Mouse (Mus musculus): ENCODE data around the gene Hmg20a.
A peak's percentile ranks its signal among the peaks of the same experiment; 100 is the strongest.
"Not testable (repeated sequence)": the region's sequence is repeated elsewhere in the genome, so short reads cannot be mapped to it uniquely, and the experiment has no call there.

Gene Hmg20a

DNA sequence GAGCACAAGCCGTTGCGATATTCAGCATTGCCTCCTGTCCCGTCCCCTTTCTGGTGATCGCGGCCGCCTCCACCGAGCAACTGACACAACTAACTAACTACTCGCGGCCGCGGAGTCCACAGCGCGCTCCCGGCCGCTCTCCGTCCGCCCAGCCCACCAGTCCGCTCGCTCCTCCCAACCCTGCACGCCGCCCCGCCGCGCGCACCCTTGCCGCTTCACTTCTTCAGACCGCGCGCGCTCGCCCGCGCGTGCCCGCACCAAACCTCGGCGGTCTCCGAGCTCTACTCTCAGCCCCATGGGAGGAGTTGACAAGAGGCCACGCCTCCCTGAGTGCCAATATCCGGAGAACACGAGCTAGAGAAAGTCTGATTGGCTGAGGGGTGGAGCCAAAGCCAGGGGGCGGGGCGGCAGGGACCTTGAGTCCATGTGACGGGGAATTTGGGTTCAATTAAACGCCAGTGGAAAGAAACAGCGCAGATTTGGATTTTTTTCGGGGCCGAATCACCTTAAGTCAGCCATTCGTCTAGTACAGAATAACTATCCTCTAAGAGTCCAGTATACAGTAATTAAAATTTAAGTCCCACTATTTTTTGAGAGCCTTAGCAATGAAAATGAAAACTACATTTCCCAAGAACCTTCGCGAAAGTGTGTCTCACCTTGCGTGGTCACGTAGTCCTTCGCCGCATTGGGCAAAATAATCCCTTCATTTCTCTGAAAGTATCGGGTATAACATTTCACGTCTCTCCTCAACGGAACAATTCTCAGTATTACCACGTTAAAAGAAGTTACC lies at the start of gene Hmg20a, which contains the start of gene Peak1:
TSS of gene Hmg20a (plus strand) at position 662 of the 790 bp plus-strand sequence.
TSS of gene Peak1 (minus strand) at position 120 of the 790 bp plus-strand sequence.
- peak; percentile 100 for DNase-seq

DNA sequence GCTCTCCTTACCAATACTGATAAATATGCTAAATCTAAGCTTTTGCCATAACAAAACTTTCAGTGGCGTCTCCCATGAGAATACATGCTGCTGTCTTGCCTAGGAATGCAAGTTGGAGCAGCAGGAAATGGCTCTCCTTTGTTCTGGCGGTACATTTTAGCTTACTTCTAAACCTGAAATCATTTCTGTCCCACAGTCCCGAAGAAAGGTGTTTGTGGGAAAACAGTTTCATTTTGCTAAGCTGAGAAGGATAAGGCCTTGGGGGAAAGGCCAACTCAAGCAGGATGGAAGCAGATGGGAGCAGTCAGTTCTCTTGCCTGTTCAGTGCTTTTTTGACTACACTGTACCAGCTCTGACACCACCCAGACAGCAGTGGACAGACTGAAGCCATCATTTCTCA lies 49.6 kb upstream of the Hmg20a start:
- DNase-seq: no peak

DNA sequence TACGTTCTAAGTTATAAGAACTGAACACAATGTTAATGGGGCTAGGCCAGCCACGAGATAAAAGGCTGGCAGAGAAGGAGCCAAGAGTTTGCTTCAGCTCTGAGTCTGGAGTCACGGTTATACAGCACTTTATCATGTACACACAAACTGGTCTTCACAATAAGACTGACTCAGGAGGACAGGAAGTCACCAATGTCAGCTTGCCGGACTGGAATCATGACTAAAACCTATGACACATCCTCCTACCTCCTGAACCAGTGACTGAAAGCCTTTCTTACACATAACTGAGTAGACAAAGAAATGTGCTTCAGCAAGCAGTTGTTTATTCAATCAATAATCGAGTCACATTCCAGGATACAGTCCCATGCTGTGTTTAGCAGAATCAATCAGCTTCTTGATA lies 47.7 kb upstream of the Hmg20a start:
- no peak for DNase-seq

DNA sequence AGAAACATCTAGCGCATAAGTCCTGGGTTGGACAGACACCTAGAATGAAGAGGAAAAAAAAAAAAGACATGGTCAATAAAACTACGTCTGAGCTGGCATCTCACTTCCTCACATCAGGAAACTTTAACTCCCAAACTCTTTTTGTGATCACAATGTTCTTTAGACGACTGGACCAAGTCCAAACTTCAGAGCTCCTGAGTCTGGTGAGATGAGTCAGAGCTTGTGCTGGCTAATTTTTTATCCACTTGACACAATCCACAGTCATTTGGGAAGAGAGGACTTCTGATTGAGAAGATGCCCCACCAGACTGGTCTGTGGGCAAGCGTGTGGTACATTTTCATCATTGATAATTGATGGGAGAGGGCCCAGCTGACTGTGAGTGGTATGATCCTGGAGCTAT lies 44.0 kb upstream of the Hmg20a start:
- peak; percentile 36 to 76 for DNase-seq

DNA sequence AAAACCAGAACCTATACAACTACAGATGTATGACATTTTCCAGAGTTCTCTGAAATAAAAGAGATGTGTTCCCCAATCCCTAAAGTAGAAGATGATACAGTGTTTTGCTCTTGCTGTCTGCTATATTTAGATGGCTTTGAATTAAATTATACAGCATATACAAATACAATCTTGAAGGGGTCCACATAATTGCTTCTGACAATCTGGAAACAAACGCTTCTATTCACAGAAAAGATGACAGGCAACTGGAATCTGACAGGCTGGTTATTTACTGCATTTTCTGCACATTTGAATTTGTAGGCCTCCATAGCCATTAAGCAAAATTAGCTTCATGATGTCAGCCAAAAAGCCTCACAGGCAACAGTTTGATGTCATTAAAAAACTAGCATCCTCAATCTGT lies 35.6 kb upstream of the Hmg20a start:
- DNase-seq: no peak

DNA sequence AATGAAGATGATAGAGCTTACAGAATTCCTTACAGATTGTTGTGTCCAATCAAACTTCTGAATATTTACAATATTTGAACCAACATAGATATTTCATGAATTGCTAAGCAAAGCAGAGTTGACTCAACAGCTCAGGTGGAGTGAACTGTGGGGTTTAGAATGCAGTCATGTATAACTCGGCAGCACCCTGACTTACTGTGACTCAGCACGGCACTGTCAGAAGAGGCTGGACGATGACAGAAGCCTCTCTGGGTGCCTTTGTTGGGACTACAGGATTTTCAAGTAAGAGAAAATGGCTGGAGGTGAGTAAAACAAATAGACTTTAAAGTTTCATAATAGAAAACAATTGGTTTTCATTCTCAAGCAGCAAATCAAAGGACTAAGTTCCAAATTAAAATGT lies 25.6 kb upstream of the Hmg20a start:
- DNase-seq: no peak

DNA sequence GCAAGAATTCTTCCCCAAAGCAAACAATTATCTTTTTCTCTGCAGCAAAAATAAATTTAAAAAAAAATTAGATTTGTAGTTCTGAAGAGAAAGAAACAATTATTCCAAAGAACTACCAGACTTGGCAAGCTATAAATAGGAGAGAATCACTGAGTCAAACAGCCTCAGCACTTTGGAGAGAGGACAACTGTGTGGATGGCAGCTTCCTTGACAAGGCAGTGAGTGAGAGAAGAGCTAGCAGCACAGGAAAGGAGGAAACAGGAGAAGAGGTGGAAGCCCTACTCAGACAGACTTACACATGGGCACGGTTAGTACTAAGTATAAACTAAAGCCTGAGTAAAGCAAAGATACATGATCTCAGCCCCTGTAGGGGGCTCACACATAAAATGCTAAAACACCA lies 22.1 kb upstream of the Hmg20a start:
- DNase-seq: no peak

DNA sequence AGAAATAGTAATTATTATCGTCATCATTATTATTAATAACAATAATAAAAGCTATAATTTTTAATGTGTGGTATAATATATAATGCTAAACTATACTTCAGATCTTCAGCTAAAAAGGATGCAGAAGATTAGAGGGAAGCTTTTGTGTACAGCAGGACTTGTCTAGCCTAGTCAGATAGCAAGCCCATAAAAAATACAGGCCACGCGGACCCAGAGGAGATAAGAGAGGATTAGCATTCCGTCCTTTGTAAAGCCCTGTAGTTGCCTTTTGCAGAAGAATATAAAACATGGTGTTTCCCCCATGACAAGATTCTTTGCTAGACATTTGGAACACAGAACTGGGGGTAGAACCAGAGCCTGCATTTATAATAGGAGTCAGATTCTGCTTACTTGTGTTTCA lies 13.8 kb upstream of the Hmg20a start:
- no peak for DNase-seq

DNA sequence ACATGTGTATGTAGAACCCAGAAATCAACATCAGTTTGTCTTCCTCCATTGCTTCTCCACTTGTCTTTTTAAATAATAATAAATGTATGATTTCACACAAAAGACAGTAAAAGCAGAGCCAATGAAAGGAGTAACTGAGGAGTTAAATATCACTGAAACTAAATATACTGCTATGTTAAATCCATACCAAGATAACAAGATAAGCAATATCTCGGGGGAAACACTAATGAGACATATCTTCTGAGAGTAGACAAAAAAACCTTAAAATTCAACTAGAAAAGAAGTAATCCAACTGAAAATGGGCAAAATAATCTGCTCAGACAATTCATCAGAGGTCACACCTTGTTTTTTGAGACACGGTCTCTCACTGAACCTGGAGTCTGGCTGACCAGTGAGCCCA lies 8.5 kb upstream of the Hmg20a start:
- no peak for DNase-seq

DNA sequence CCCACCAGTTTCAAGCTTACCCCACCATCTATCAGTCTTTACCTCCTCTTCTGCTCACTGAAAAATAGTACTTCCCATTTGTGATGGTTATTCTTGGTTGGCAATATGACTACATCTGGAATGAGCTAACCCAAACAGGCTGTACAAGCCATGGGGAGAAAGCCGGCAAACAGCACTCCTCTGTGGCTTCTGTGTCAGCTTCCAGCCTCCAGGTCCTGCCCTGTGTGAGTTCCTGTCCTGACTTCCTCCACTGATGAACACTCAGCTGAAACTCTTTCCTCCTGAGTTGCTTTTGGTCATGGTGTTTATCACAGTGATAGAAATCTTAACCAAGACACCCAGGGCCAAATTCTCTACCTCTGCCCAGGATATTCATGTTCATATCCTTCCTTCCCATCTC lies 5.7 kb upstream of the Hmg20a start:
- DNase-seq: peak in 1 of 2 experiments; percentile 24

DNA sequence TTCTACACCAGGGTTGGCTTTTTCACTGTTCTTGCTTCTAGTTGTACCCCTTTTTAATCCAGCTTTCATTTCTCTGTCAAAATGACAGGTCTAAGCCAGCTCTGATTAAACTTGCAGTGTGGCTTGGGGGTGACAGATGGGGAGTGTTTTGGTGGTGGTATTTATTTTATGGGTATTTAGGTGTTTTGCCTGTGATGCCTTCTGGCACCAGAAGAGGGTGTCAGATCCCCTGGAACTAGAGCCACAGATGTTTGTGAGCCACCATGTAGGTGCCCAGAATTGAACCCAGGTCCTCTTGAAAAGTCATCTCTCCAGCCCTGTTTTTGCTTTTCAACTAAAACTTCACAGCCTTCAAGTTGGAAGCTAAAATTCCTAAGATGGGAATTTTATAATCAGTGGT lies 4.1 kb upstream of the Hmg20a start:
- DNase-seq: no peak

DNA sequence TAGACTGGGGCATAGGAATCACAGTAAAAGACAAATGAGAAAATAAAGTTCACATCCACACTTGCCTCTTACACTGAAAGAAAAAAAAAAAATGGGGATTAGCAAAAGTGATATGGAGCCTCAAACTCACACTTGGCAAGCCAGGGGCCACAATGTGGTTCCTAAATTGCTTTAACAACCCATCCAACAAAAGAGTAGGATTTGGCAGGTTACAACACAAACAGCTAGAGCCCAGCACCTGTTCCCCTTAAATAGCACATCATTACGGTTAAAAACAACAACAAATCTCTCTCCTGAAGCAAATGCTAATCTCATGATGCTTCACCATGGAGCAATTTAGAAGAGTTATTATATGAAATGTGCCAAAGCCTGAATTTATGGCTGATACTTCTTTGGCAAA lies 3.0 kb upstream of the Hmg20a start:
- no peak for DNase-seq

DNA sequence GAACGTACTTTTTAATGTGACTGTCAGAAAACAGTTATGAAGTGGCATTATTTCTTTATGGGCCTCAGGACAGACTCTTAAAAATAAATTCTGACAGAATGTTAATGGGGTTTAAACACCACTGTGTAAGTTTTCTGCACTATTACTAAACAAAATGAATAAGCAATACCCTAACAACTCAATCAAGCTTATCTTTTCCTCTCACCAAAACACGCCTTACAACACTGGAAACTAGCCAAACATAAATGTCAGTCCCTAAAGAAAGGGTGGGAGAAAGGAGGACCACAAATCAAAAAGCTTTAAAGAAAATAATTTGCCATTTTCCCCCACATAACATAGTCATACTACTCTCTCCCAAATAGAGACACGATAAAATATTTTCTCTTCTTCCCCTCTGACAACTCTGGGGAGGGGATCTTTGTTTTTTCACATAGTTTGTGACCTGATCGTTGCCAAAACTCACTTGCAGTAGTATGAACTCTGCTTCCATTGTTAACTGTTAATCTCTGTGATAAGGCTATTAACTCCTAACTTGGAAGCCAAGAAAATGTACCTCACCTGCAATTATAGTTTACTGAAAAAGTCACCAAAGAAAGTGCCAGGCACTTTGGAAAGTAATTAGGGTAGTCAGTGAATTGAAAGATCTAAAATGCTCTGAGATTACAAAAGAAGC lies 2.3 kb upstream of the Hmg20a start:
- DNase-seq: no peak

DNA sequence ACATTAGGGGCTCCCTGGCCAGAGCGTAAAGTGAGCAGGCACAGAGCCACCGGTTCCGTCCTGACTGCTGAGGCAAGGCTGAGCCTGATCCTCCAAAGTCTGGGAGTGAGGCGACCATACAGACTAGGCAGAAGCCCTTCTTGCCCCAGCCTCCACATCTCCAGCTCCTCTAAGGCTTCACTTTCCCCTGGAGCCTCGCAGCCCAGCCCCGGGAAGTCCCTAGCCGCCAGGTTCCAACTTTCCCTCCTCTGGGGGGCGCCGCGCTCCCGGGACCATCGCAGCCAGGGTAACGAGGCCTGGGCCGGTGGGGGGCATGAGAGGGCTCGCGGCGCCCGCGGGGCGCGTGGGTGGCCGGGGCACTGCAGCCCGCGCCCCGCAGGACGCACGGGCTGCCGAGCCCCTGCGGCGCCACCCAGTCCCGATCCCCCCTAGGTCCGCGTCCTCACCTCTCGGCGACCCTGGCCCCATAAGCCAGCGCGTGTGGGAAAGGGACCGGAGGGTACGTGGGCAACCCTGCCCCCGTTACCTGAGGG lies 928 bp upstream of the Hmg20a start:
- DNase-seq: peak; percentile 82 to 93

DNA sequence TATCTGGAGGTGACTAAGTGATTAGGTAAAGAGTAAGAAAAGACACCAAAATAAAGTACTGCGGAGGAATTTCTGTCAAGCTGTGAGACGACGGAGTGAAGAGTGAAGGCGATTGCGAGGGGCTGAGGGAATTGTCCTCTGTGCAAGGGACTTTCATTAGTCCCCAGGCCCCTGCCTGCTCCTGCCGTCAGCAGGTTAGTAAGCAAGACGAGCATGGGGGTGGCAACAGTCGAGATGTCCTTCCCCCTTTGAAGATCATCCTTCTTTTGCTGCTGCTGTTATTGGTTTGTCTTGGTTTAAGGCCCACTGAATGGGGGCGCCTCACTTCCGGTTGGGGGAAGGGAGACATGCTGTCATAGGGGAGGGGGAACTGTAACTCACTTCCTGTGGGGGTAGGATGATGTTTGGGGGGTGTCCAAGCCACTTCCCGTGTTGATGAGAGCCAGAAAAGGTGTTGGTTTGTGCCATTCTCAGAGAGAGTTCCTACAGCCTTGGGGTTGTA lies 380 bp downstream of the Hmg20a start:
- peak; percentile 75 to 80 for DNase-seq

DNA sequence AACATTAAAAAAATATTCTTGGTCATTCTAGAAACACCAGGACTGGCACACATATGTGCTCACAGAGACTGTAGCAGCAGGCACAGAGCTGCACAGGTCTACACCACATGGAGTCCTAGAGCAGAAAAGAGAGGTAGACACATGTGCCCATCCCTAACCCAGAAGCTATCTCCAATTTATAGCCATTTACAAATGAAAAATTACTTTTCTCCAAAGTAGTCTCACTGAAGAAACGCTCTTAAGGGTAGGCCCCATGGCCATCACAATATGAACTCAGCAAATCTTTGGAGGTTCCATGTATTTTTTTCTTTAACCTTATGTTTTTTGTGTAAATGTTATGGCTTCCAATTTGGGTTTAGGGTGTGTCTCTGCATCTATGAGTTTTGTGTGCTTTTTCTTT lies 1.8 kb downstream of the Hmg20a start:
- DNase-seq: no peak

DNA sequence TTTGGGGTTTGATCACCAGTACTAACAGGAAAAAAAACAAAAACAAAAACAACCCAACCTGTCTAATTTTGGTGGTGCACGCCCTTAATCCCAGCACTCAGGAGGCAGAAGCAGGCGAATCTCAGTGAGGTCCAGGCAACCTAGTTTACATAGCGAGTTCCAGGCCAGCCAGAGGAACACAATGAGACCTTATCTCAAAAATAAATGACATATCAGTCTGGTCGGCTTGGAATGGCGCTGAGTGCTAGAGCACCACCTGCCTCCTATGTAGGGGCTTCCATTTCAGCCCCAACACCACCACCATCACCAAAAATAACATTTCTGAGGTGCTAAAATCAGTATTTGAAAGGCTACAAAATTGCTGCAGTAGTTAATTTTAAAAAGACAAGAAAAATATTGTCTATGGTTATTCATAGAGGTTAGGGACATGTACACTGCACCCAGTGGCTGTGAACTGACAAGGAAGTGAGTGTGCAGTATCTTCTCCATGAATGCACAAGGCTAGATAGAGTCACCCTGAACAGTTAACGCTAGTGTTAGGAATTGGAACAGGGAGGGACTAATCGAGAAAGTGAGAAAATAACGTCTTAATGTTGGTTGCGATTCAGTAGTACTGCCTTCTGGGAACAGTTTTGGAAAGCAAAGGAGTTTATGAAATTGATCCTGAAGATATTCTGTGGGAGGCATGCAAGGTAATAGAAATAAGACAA lies 2.6 kb downstream of the Hmg20a start:
- no peak for DNase-seq

DNA sequence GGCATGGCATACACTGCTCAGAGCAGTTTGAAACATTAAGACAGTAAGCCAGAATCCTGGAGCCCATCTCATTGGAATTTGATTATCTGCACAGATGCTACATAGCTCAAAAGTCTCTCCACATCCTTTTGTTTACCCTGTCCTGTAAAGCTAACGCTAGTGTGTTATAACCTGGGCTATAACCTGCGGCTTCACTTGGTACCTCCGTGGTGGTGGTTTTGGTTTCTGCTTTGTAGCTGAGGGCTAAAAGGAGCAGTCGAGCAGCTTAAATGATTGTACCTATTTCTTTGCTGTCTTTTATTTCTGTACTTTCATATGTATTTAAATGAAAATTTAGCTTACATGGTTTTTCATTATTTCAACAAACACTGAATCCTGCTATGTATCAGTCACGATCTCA lies 3.6 kb downstream of the Hmg20a start:
- no peak for DNase-seq

DNA sequence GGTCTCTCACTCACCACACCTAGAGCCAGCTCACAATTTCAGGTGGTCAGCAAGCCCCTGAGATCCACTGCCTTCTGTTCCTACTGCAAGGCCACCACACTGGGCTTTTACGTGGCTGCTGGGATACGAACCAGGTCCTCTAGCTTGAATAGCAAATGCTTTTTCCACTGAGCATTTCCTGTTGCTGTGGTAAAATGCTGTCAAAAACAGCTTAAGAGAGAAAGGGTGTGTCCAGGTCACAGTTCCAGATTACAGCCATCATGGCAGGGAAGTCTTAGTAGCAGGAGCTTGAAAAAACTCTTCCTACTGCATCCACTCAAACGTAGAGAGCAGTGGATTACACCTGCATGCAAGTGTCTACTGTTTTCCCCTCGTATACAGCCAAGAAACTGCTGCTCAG lies 6.5 kb downstream of the Hmg20a start:
- DNase-seq: no peak

DNA sequence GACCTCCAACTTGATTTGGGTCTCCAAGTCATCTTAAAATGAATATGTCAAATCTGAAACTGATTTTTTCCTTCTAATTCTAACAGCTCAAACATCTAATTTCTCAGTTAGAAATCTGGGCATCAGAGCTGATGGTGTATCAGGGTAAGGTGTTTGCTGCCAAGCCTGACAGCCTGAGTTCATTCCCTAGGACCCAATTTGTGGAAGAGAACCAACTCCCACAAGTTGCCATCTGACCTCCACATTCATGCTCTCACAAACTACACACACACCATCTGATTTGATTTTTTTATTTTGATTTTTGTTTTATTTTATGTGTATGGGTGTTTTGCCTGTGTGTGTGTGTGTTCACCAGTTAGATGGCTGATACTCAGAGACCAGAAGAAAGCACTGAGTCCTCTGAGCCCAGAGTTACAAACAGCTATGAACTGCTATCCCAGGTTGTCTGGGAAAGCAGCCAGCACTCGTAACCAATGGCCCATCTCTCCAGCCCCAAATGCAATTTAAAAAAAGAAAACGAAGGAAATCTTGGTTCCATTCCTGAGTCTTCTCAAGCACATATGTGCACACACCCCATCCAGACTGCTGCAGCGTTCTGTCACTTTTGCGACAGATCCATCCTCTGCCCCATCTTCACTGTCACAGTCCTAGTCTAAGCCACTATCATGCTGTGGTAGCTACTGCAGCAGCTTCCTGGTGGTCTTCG lies 17.6 kb downstream of the Hmg20a start:
- peak in 1 of 2 experiments; percentile 35 for DNase-seq

DNA sequence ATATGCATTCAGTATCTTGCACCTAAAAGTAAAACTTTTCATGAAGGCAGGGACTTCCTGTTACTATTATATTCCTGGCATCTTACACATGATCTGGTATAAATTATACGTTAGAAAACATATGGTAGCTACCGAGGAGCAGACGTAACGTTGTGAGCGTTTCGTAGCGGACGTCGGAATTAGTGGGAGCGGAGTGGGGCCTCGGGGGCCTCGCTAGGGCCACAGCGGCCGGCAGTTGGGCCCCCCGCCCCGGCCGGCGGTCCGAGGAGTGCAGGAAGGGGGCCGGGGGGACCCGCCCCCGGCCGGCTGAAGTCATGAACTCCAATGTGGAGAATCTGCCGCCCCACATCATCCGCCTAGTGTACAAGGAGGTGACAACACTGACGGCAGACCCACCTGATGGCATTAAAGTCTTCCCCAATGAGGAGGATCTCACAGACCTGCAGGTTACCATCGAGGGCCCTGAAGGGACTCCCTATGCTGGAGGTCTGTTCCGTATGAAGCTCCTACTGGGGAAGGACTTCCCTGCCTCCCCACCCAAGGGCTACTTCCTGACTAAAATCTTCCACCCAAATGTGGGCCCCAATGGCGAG lies 19.0 kb downstream of the Hmg20a start:
- not testable (repeated sequence) for DNase-seq

DNA sequence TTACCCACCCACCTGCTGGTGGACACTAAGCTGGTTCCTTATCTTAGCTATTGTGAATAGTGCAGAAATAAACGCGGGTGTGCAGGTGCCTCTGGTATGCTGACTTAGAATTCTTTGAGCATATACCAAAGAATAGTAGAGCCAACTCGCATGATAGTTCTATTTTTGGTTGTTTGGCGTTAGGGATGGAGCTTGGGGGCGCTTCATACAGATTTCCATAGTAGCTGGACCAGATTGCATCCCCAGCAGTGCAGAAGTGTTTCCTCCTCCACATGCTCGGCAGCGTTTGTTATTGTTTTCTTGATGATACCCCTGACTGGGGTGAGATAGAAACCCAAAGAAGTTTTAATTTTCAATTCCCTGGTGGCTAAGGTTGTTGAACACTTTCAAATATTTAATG lies 21.3 kb downstream of the Hmg20a start:
- DNase-seq: no peak
